Mouse (Mus musculus): ENCODE data around the gene Tmem178b. TPM values are rescaled to one million over a fixed set of nuclear protein-coding genes. Genes with fewer than 3 reads are reported as not detected.

The Tmem178b gene
- total RNA-seq, 2 experiments from 2014 or later: not detected

DNA sequence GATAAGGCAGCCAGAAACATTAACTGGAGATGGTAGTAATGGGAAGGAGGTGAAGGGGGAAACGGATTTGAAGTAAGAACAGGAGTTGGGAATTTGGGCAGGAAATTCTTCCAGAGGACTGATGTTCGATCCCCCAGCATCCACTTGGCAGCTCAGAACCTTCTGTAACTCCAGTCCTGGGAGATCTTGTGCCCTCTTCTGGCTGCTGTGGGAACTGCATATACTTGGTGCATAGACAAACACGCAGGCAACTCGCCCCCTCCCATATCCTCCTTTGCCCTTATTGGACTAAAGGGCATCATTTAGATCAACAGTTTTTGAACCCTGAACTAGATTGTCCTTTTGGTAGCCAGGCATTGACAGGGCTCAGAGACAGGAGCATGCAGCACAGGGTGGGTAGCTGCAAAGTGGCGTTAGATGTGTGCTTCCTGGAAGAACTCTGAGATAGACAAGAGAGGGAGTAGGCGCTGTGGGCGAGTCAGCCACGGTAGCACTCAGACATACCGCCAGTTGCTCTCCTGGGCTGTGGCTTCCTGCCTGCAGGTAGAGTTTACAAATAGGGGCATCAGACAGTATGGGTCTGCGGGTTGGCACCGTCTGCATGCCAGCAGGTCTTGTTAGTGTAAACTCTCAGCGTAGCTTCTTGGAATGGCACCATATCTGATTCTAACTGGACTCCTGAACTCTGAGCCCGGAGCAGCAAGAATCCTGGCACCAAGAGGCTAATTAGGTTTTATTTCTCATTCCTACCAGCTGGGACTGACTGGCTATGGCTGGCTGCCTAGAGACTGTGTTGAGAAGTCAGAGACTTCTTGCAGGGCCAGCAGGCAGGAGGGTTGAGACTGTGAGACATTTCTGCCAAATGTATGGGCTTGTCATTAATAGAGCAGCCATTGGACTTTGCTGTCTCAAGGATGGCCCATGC, 364.0 kb downstream of the Tmem178b start:
- ATAC-seq (replicated peaks; ENCODE audit: poor library complexity): peak; percentile 70

DNA sequence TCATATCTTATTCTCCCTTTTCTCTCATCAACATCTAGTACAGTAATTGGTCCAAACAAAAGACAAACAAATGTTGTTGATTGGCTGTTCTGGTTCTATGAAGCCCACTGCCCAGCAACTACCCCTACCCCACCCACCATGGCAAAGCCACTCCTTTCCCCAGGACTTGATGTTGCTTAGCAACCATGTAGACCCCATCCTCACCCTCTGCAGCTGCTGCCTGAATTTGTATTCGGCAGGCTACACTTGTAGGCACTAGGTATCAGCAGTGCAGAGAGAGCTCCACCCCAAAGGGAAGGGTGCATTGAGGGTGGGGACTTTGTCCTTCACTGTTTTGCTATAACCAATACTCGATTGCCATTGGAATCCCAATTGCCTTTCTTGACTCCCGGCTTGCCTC, 365.8 kb downstream of the Tmem178b start:
- ATAC-seq (replicated peaks; ENCODE audit: poor library complexity): no peak

DNA sequence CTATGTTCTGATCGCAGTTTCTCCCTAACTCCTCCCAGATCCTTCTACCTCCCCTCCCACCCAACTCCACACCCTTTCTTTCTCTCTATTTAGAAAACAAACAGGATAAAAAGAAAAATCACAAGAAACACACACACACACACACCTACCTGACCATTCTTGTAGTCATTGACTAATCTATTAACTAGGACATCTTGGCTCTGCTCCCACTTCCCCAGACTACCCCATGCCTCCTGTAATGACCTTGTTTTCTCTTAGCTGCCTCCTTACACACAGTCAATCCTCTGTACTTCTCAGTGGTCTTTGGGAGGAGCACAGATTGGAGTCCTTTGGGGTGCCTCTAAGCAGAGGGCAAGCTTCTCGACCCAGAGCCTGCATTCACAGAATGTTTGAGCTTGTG, 367.6 kb downstream of the Tmem178b start:
- ATAC-seq (replicated peaks; ENCODE audit: poor library complexity): no peak

DNA sequence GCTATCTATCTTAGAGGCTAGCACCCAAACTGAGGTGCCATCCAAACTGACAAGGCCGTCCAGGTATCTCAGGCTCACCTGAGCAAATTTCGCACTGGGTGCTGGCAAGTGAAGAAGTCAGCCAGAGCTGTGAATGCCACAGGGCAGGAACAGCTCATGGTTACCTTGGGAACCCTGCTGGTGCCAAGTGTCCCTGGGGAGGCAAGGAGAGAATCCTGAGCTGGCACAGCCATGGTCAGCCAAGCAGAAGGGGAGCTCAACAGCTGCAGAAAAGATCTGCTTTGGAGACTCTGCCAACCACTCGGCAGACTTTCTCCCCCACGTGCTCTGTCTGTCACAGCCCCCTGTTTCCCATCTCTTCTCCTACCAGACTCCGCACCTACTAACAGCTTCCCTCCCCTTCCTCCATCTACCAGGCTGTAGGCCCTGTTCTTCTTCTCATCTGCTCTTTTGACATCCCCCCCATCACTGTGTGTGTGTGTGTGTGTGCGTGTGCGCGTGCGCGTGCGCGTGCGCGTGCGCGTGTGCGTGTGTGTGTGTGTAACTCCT, 374.4 kb downstream of the Tmem178b start:
- no peak for ATAC-seq (replicated peaks; ENCODE audit: poor library complexity)

DNA sequence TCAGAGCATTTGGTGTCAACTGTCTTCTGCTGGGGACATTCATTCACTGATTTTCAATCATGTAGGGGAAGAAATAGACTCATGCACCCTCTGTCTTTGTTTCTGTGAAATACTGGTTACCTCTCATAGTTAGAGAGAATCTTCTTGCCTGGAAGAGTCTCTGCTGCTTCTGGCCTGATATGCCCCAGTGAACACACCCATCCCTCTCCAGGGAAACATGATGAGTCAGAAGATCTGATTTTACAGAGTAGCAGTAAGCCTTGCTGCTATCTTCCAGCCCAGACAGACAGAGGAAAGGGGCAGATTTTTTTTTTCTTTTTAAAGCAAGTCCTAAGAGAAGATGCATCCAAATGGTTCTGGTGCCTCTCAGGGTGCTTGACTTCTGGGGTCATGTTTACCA, 376.9 kb downstream of the Tmem178b start:
- no peak for ATAC-seq (replicated peaks; ENCODE audit: poor library complexity)

DNA sequence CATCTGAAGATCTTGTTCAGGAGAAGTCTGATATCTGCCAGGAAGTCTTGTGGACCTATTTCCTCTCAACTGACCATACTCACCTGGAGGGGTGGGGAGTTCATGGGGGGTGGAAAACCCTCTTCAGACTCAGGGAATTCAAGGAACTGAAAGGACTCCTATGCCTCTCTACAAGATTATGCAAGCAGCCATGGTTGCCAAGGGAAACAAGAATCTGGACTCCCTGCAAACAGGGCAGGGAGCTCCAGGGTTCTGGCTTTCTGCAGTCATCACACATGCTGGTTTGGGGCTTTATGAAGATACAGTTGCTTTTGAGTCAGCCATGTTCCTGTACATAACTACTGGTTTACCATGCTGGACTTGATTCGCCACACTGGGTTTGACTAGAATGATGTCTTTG, 390.6 kb downstream of the Tmem178b start:
- no peak for ATAC-seq (replicated peaks; ENCODE audit: poor library complexity)

DNA sequence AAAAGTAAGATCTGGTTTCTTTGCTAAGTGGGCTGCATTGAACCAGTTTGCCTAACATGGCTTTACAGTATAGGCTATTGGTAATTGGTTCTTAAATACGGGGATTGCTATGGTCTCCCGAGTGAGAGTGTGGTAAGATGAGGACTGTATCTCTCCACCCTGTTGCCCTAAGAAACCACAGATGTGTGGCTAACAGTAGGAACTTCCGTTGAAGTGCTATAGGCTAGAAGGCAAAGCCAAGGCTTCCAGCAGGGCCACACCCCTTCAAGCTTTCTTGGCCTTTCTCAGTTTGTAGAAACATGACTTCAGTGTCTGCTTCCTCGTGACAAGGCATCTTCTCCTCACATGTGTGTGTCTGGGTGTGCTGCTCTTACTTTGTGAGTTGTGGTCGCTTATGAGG, 427.6 kb downstream of the Tmem178b start:
- 0 out of 2 replicates have a peak, but pooled peaks have one; percentile 3 for ATAC-seq (replicated peaks; ENCODE audit: poor library complexity)

DNA sequence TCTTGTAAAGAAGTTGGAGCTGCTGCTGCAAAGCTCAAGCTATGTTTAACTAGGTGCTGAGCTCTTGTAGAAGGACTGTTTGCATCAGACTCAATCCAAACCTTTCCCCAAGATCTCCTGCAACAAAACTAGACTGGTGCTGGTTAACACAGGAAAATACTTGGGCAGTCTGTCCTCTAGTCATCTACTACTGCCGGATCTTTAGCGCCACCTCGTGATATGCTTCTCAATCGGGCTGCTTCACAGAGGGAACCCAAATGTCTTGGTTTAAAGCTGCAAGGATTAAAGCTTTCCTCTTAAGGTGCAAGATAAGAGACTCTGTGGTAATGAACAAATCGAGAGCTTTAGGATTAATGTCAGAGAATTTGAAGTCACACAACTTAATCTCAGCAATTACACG, 430.3 kb downstream of the Tmem178b start:
- no peak for ATAC-seq (replicated peaks; ENCODE audit: poor library complexity)

Other genes with a start within 250 kb of the Tmem178b start
- gene Braf, start 147.8 kb upstream of the Tmem178b start, total RNA-seq (2015): 40.1 and 41.3 TPM in 2 replicates
- 14.6 and 18.9 TPM in 2 replicates for gene Braf, start 147.8 kb upstream of the Tmem178b start, total RNA-seq (2017)
- gene Mrps33, start 62.3 kb upstream of the Tmem178b start, total RNA-seq (2015): 109 and 141 TPM in 2 replicates
- gene Mrps33, start 62.3 kb upstream of the Tmem178b start, total RNA-seq (2017): 41.1 and 47.7 TPM in 2 replicates